Mouse (Mus musculus) megakaryocyte, embryonic 14.5 days (primary cell): ENCODE measurements around the gene Gm42791.

ENCODE experiments used
- FLI1 ChIP-seq: IDR thresholded peaks from 2 replicates; pipeline ENCODE4 v1.6.1; 2012; ENCODE audit warnings: low read length, inconsistent platforms, mixed read lengths
- GATA1 ChIP-seq: IDR thresholded peaks from 3 replicates; pipeline ENCODE4 v1.6.1; 2012; ENCODE audit warnings: mixed read lengths, low read length, inconsistent platforms, borderline replicate concordance

- TF ChIP-seq FLI1 (no peak), GATA1 (no peak)
Measured at GRCm38 (mm10) chr5:148897941-148898417, 97.0 kb downstream of the Gm42791 start.
